Mouse (Mus musculus) spleen, adult 12 weeks (tissue): ENCODE measurements around the gene Miga2.
"Not testable (repeated sequence)": the region's sequence is repeated elsewhere in the genome, so short reads cannot be mapped to it uniquely, and the experiment has no call there.

Experiments
- DNase-seq: peaks from one replicate; pipeline ENCODE4 v3.0.0; 2022; ENCODE audit warnings: low spot score

The Miga2 gene

GRCm38 (mm10) chr2:30397986-30398512 lies 34.0 kb downstream of the Miga2 start:
- DNase-seq: no peak

- no peak for DNase-seq
These were observed 35.4 kb downstream of the Miga2 start for GRCm38 (mm10) chr2:30399191-30400171.

GRCm38 (mm10) chr2:30401581-30401980 lies 37.5 kb downstream of the Miga2 start:
- no peak for DNase-seq

GRCm38 (mm10) chr2:30402351-30402826 lies 38.4 kb downstream of the Miga2 start:
- DNase-seq: no peak

GRCm38 (mm10) chr2:30402843-30403242 lies 38.8 kb downstream of the Miga2 start:
- no peak for DNase-seq

GRCm38 (mm10) chr2:30403870-30404269 lies 39.8 kb downstream of the Miga2 start:
- DNase-seq: no peak

- no peak for DNase-seq
These were observed 43.2 kb downstream of the Miga2 start for GRCm38 (mm10) chr2:30407221-30407620.

GRCm38 (mm10) chr2:30407778-30408177 lies 43.7 kb downstream of the Miga2 start:
- no peak for DNase-seq

GRCm38 (mm10) chr2:30408452-30409100 lies 44.5 kb downstream of the Miga2 start:
- no peak for DNase-seq

- DNase-seq: no peak
These were observed 45.6 kb downstream of the Miga2 start for GRCm38 (mm10) chr2:30409454-30410176.

GRCm38 (mm10) chr2:30413038-30413973 lies 49.3 kb downstream of the Miga2 start:
- no peak for DNase-seq

- DNase-seq: no peak
These were observed 50.1 kb downstream of the Miga2 start for GRCm38 (mm10) chr2:30414101-30414500.

GRCm38 (mm10) chr2:30414681-30415080 lies 50.6 kb downstream of the Miga2 start:
- DNase-seq: no peak

GRCm38 (mm10) chr2:30415157-30415935 lies 51.3 kb downstream of the Miga2 start, which contains the start of gene Crat:
Crat (minus strand) TSS chr2:30415813.
- peak; percentile 89 for DNase-seq

GRCm38 (mm10) chr2:30415936-30416648 lies 52.1 kb downstream of the Miga2 start, which contains the start of gene Ptpa:
Ptpa (plus strand) TSS chr2:30416039.
- peak; percentile 85 for DNase-seq

GRCm38 (mm10) chr2:30416649-30416965 lies 52.6 kb downstream of the Miga2 start:
- DNase-seq: no peak

- not testable (repeated sequence) for DNase-seq
These were observed 53.1 kb downstream of the Miga2 start for GRCm38 (mm10) chr2:30417154-30417553.

GRCm38 (mm10) chr2:30417595-30418165 lies 53.6 kb downstream of the Miga2 start:
- peak; percentile 25 for DNase-seq

- DNase-seq: no peak
These were observed 54.2 kb downstream of the Miga2 start for GRCm38 (mm10) chr2:30418259-30418658.
